Mouse (Mus musculus) heart, postnatal 0 days (tissue): Measurements from ENCODE around the gene Slx1b. TPM values are rescaled to one million over a fixed set of nuclear protein-coding genes. Genes with fewer than 3 reads are reported as not detected.
"Not testable (repeated sequence)": the region's sequence is repeated elsewhere in the genome, so short reads cannot be mapped to it uniquely, and the experiment has no call there.

Experiments
- ATAC-seq: fragments of 200-750 bp; cut with Nextera tagmentation; 2 replicates; pipeline ENCODE4 v1.8.0; 2017; ENCODE audit warnings: low read depth, moderate number of reproducible peaks, moderate library complexity; ENCODE audit not compliant: insufficient read depth
- DNase-seq: peaks from one replicate; pipeline ENCODE4 v3.0.0-alpha.2; 2016; ENCODE audit warnings: low spot score
- H3K27ac ChIP-seq: fragments of 300-500 bp; sonication (generic); 2 replicates; pipeline ENCODE4 v1.5.1; 2014; ENCODE audit warnings: low read depth, mild to moderate bottlenecking
- H3K27me3 ChIP-seq: fragments of 300-500 bp; sonication (generic); 2 replicates; pipeline ENCODE4 v1.6.1; 2014; ENCODE audit warnings: low read length, mixed read lengths; ENCODE audit not compliant: control insufficient read depth, insufficient read depth
- H3K36me3 ChIP-seq: fragments of 300-500 bp; sonication (generic); replicated peaks from 2 replicates; pipeline ENCODE4 v1.6.1; 2014; ENCODE audit warnings: low read length, mixed read lengths; ENCODE audit not compliant: control insufficient read depth, insufficient read depth
- H3K4me1 ChIP-seq: fragments of 300-500 bp; sonication (generic); 2 replicates; pipeline ENCODE4 v1.6.1; 2014; ENCODE audit warnings: antibody characterized with exemption; ENCODE audit not compliant: control insufficient read depth, insufficient read depth
- H3K4me2 ChIP-seq: fragments of 300-500 bp; sonication (generic); 2 replicates; pipeline ENCODE4 v1.6.1; 2014; ENCODE audit warnings: low read depth, mild to moderate bottlenecking, low read length, moderate library complexity
- H3K4me3 ChIP-seq: fragments of 300-500 bp; sonication (generic); 2 replicates; pipeline ENCODE4 v1.5.1; 2014; ENCODE audit warnings: low read depth, low read length
- H3K9ac ChIP-seq: fragments of 300-500 bp; sonication (generic); replicated peaks from 2 replicates; pipeline ENCODE4 v1.6.1; 2014; ENCODE audit warnings: low read depth, low read length, mixed read lengths
- H3K9me3 ChIP-seq: fragments of 300-500 bp; sonication (generic); replicated peaks from 2 replicates; pipeline ENCODE4 v1.6.1; 2016; ENCODE audit warnings: low read length; ENCODE audit not compliant: control insufficient read depth
- CTCF ChIP-seq: IDR thresholded peaks from 2 replicates; pipeline ENCODE4 v1.5.1; 2016; ENCODE audit warnings: antibody characterized with exemption, control low read depth, low read depth
- EP300 ChIP-seq: IDR thresholded peaks from 2 replicates; pipeline ENCODE4 v1.6.1; 2016; ENCODE audit warnings: antibody characterized with exemption, low read depth
- WGBS: fragments of 180-500 bp; shearing (Covaris S2); extraction: QIAGEN DNeasy Blood & Tissue Kit; methylation state at CpG from one replicate; pipeline ENCODE4 v1.1.7; 2014; 5-methylcytosine and 5-hydroxymethylcytosine counted together
- polyA plus RNA-seq: library from polyadenylated mRNA; unstranded; fragments of >200 nt; fragmentation: Nextera tagmentation; extraction: Ambion mirVana; gene quantifications from 2 replicates; pipeline ENCODE4 v1.2.1, GENCODE M21; 2015
- total RNA-seq: library from RNA; depleted of rRNA; stranded (reverse); fragments of >200 nt; gene quantifications from 2 replicates; pipeline ENCODE4 v1.2.3, GENCODE M21; 2014; ENCODE audit warnings: low replicate concordance

Gene Slx1b
- total and polyA plus RNA-seq, 2 experiments from 2014 or later: 4.9 to 12.6 TPM

DNA sequence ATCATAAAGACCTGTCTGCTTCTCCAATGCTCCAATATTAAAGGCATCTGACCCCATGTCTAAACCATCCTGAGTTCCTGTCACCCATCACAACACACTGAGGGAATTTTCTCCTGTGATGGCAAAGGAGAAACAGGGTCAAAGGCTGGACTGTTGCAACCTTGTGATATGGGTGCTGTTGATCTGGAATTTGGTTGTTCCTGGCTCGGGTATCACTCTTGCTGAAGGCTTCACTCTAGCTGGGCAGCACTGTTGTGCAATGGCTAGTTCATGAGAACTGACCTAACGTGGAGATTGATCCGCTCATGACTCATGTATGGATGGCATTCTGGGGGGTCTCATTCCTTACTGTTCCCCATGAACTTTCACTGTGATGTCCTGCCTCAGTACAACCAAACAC, 6.6 kb downstream of the Slx1b start:
- H3K36me3 ChIP-seq: peaks cover 16% of the 10 kb centered on the region
- no peak overlapping the region for H3K4me2 ChIP-seq
- ATAC-seq: no peak
- WGBS: 79% methylated on average over 3 of the region's 3 CpGs
- no peak for TF ChIP-seq CTCF
- no peak for TF ChIP-seq EP300
- no peak overlapping the region for H3K9ac ChIP-seq
- DNase-seq: no peak
- no peaks in the 10 kb centered on the region for H3K4me1 ChIP-seq
- H3K27ac ChIP-seq: no peak overlapping the region
- H3K4me3 ChIP-seq: no peak overlapping the region
- no peaks in the 10 kb centered on the region for H3K27me3 ChIP-seq
- H3K9me3 ChIP-seq: no peaks in the 10 kb centered on the region

DNA sequence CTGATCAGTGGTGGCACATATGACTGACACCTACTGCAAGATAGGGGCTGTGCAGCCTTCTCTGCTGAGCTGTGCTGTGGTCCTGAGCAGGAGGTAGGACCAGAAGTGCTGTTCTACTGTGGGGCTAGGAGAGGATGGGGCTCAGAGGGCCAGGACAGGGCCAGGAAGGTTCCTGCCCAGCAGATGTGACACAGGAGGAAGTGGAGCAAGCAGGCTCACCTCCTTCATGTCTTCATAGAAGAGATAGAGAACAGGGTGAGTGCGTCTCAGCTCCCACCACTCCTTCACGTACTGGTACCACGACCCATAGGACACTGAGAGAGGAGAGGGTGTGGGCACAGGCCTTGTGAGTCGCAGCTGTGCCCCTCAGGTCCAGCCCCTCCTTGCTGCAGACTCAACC, 7.4 kb downstream of the Slx1b start:
- H3K9ac ChIP-seq, H3K9me3 ChIP-seq, H3K4me1 ChIP-seq, H3K4me3 ChIP-seq, H3K27ac ChIP-seq, H3K27me3 ChIP-seq, H3K4me2 ChIP-seq, DNase-seq, ATAC-seq: not testable (repeated sequence)
- peaks cover 16% of the 10 kb centered on the region for H3K36me3 ChIP-seq
- 78% methylated on average over 4 of the region's 4 CpGs for WGBS

DNA sequence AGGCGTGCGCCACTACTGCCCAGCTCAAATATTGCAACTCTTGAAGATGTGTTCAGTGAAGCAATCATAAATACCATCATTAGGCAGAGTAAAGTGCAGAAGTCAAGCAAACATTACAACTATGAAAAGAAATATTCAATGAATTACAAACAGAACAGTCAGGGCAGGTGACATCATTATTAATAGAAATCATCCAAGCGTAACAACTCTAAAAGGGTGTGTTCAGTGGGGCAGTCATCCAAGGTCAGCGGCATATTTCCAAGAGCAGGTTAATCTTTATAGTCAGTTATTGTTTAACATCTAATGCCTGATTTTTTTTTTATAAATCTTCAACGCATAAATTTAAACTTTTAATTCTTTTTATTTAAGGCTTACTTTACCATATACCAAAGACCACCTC, 14.4 kb downstream of the Slx1b start:
- WGBS: 86% methylated on average over 5 of the region's 5 CpGs

DNA sequence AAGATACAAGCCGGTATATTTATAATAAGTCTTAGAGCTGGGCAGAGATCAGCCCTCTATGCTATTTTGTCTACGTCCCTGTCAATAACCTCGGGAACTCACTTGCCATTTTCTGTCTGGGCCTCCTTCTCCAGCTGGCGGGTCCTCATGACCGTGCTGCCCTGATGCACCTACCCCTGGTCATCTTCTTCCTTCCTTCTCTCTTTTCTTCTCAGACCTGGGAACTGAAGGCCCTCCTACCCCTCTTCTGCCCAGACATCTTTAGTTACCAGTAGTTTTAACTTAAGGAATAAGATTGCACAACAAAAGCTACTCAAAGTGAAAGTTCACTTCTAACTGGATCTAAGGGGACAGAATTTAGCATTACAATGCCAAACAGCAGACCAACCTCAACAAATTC, 15.9 kb downstream of the Slx1b start:
- WGBS: 88% methylated on average over 5 of the region's 5 CpGs
- no peaks in the 10 kb centered on the region for H3K9me3 ChIP-seq
- no peak overlapping the region for H3K9ac ChIP-seq
- no peaks in the 10 kb centered on the region for H3K27me3 ChIP-seq
- TF ChIP-seq CTCF: no peak
- TF ChIP-seq EP300: no peak
- no peak for DNase-seq
- no peaks in the 10 kb centered on the region for H3K36me3 ChIP-seq
- peaks cover 6% of the 10 kb centered on the region for H3K4me1 ChIP-seq
- no peak overlapping the region for H3K4me3 ChIP-seq
- no peak for ATAC-seq
- no peak overlapping the region for H3K27ac ChIP-seq
- H3K4me2 ChIP-seq: no peak overlapping the region

More for the DNA sequence above, 14.4 kb downstream of the Slx1b start:
- H3K27me3 ChIP-seq: no peaks in the 10 kb centered on the region
- TF ChIP-seq CTCF (no peak), EP300 (no peak)
- no peak overlapping the region for H3K27ac ChIP-seq
- no peaks in the 10 kb centered on the region for H3K9me3 ChIP-seq
- ATAC-seq: no peak
- H3K9ac ChIP-seq: no peak overlapping the region
- H3K4me3 ChIP-seq: no peak overlapping the region
- no peak overlapping the region for H3K4me2 ChIP-seq
- peaks cover 6% of the 10 kb centered on the region for H3K4me1 ChIP-seq
- H3K36me3 ChIP-seq: no peaks in the 10 kb centered on the region
- DNase-seq: no peak

DNA sequence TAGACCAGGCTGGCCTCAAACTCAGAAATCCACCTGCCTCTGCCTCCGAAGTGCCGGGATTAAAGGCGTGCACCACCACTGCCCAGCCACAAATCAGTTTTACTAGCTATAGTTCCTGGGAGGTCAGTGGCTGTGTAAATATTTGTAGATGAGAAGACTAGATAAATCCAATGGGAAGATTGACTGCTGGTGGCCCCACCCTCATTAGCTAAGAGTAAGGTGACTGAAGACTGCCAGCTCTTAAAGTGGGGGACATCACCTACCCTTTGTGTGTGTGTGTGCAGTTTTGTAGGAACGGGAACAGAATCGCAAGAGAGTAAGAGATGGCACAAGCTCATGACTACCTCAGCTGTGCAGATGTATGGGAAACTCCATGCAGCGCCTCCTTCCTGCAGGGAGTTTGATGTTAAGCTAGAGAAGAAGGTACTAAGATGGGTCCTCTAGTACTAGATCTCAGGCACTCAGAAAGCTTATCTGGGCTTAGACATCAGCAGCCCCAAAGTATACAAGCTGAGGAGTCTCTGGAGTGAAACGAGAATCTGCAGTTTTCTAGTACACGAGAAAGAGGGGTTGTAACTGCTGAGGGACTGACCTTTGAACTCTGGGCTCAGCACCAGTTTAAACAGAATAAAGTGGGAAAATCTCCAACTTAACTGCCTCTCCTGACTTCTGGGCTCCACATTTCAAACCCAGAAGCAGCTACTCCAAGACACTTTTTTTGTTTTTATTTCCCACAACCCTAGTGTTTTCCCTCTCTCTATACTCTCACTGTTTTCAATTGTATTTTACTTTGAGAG, 16.8 kb downstream of the Slx1b start:
- DNase-seq (no peak), ATAC-seq (no peak)
- TF ChIP-seq CTCF (no peak), EP300 (no peak)
- no peaks in the 10 kb centered on the region for H3K27me3 ChIP-seq
- H3K4me2 ChIP-seq: no peak overlapping the region
- no peak overlapping the region for H3K9ac ChIP-seq
- H3K4me3 ChIP-seq: no peak overlapping the region
- no peaks in the 10 kb centered on the region for H3K36me3 ChIP-seq
- WGBS: 78% methylated on average over 8 of the region's 8 CpGs
- H3K9me3 ChIP-seq: no peaks in the 10 kb centered on the region
- H3K27ac ChIP-seq: no peak overlapping the region
- peaks cover 6% of the 10 kb centered on the region for H3K4me1 ChIP-seq
